Mouse (Mus musculus) spleen, adult 2 months (tissue): ENCODE measurements around the gene Dab2ip.

Experiments
- CTCF ChIP-seq: fragments of 200-500 bp; IDR thresholded peaks from 2 replicates; pipeline ENCODE4 v1.5.1; 2011; ENCODE audit warnings: mild to moderate bottlenecking, inconsistent platforms; ENCODE audit not compliant: insufficient read depth, insufficient read length, insufficient replicate concordance; ENCODE audit errors: extremely low read depth
- POLR2A ChIP-seq: fragments of 200-500 bp; IDR thresholded peaks from 2 replicates; pipeline ENCODE4 v1.6.1; 2011; ENCODE audit warnings: low read depth, low read length, inconsistent platforms

- TF ChIP-seq CTCF (no peak), POLR2A (no peak)
Measured at GRCm38 (mm10) chr2:35659578-35660194, 101.6 kb downstream of the Dab2ip start.
